Mouse (Mus musculus): ENCODE measurements around the gene Dip2a.

Gene Dip2a

GRCm38 (mm10) chr10:76300133-76300532 is 45.0 kb downstream of the Dip2a start:
- DNase-seq: no peak

DNA sequence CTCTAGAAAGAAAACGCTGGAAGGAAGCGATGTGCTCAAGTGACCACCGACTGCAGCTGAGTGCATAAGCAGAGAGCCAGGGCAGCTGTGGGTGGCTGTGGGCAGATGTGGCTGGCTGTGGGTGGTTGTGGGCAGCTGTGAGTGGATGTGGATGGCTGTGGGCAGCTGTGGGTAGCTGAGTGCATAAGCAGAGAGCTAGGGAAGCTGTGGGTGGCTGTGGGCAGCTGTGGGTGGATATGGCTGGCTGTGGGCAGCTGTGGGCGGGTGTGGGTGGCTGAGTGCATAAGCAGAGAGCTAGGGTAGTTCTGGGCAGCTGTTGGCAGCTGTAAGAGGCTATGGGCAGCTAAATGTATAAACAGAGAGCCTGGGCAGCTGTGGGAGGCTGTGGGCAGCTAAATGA is 51.9 kb downstream of the Dip2a start:
- DNase-seq: no peak

- no peak for DNase-seq
Measured at GRCm38 (mm10) chr10:76289936-76290671, 55.0 kb downstream of the Dip2a start.

GRCm38 (mm10) chr10:76289052-76289451 is 56.0 kb downstream of the Dip2a start:
- DNase-seq: no peak

DNA sequence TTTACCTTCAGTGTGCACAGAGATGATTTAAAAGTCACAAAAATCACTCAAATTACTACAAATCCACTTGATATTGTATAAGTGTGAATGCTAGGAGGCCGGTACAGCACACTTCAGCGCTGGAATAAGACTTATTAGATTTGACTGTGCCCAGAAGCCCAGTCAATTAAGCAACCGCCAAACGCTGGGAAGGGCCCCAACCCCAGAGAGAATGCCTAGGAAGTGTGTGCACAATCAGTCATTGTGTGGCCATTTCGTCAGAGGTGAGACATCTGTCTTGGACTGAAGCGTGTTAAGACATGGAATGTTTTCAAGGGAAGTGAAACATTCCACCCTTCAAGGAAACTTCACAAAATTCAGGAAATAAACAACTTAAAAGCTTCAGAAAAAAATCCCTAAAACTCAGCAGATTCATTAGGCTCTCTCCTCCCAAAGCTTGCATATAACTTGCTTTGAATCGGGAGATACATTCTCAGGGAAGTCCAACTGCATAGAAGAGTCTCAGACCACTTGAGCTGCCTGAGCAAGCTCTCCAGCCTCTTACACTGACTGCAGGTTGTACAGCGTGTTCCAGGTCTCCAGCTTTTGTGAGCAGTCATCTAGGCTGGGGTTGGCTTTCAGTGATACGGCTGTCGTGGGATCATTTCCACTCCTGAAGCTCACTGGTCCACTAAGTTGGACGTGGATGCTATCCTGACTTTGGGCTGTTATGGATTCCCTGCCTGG is 56.7 kb downstream of the Dip2a start:
- no peak for DNase-seq

GRCm38 (mm10) chr10:76278541-76279097 is 66.5 kb downstream of the Dip2a start:
- no peak for DNase-seq

DNA sequence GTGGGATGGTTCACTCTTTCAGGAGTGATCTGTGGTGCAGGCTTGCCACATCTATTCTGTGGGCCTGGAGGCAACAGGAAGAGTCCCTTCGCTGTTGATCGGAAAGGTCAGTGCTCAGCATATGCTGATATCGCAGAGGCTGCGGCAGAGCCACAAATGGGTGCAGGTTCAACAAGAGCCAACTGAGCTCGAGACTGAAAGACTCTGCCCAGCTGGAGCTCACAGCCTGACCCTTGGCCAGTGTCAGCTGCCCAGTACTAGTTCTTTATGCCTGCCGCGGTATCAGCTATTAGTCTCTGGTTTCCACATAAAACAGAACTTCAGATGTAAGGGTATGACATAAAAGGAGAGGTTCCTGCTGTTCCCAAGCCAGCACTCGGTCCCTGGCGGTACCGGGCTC is 69.8 kb downstream of the Dip2a start:
- no peak for DNase-seq

GRCm38 (mm10) chr10:76271238-76271637 is 73.9 kb downstream of the Dip2a start:
- no peak for DNase-seq

DNA sequence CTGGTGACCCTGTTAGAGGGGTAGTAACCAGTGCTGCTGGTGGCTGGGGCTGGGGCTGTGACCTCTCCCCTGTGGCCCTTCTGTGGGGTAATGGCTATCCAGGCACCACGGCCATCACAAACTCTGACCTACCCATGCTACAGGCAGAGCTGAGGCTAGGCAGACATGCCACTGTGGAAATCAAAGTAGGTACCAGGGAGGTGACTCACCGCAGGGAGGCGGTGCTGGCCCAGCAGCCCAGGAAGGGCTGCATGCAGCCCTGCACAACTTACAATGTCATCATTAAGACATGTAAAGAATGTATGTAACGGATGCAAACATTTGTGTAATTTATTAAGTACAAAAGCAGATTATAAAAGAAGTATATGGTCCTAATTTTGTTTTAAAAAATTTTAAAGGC is 82.7 kb downstream of the Dip2a start:
- DNase-seq: no peak

DNA sequence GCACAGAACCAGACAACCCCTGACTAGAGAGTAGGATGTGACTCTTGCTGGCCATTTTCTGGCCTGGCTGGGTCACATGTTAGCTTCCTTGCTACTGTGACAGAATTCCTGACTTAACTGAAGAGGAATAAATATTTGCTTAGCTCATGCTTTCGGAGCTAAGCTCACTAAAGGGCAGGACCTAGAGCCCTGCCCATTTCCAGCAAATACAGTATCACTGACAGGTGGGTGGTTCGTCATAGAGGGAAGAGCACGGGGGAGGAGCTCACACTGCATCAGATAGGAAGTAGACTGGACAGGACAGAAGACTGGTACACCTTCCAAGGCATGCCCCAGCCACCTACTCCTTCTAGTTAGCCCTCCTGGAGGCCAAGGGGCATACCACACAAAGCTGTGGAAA is 83.6 kb downstream of the Dip2a start:
- DNase-seq: no peak

DNA sequence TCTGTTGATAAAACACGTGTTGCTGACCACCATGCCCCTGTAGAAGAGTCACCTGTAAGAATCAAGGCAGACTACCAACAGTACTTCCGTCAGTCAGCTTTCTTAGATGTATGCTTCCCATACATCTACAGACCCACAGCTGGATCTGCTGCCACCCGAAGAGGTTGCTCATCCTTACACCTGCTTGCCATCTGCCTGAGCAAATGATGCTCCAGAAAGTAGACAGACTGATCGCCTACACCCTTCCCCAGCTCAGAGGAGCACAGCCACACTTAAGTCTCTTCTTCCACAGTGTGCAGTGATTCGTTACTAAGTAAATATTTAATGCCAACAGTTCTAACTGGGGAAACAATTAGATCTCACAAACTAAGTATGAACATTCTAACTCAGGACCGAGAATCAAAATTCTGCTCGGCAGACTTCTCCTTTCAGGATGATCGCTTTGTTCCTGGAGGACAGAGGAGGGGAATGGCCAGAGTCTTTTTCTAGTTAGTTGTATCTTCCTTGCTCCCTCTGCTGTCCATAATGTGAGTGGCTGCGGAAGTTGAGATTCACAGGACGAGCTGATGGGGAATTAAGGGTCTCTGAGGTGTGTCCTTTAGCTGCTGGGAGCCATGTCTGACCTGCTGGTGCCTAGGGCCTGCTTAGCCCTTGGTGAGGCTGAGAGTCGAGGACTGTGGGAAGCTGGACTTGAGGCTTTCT is 84.6 kb downstream of the Dip2a start:
- no peak for DNase-seq

DNA sequence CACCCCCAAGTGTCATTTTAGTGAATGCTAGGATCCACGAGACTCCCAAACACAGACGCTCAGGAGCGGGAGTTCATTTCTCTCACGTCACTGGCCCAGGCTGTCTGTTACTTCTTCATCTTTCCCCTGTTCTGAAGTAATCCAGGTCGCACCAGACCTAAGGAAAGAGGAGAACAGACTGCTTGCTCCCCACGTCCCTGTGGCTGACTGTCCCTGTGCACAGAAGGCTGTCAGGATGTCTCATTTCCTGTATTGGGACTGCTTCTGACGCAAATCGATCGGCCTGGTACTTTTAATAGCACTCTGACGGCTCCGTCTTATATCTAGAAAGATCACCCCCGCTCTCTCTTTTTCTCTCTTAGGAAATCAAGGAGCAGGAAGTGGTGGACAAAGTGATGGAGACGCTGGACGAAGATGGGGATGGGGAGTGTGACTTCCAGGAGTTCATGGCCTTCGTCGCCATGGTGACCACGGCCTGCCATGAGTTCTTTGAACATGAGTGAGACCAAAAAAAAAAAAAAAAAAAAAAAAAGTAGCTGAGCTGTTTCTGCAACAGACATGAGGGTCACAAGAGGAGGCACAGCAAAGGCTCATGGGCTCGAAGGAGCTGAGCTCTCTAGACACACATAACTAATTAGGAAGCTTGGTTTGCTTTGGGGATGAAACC is 85.4 kb downstream of the Dip2a start:
- no peak for DNase-seq

DNA sequence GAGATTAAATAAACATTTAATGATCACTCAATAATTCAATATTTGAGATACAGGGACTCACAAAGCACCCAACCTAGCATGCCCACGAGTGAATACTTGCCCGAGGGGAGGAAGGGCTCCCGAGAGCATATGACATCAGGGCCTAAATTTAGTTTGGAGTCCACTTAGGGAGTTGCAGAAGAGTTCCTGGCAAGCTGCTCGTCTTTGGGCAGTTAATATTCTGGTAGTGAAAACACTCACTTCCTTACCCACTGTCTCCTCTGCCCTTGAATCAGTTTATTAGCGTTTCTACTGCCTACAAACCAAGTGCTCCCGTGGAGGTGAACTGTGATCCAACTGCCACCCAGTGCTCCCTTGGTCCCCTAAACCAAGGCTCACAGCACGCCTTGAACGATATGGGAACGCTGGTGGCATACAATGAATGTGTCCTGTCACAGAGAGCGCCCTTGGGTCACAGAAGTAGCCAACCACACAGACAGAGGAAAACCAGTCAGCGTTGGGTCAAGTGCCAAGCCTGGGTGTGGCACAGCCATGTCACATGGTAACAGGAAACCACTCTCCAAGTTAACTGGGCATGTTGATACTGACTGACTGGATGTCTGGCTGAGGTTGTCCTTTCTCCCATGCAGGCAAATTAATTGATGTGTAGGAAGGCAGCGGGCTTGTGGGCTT is 87.2 kb downstream of the Dip2a start:
- no peak for DNase-seq

DNA sequence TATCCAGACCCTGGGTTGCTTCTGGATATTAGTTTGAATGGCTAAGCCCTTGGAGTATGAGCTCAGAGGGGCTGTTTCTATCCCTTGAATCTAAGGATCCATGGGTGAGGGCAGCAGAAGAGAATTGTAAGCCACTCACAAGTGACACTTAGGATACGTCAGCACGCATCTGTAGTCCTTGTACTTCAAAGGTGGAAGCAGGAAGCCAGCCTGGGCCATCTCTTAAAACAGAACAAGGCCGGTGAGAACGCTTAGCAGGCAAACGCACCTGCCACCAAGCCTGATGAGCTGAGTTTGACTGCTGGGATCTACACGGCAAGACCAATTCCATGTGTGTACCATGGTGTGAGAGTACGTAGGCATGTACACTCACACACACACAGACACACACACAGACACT is 87.9 kb downstream of the Dip2a start:
- DNase-seq: no peak

- DNase-seq: no peak
Measured at GRCm38 (mm10) chr10:76255617-76256016, 89.5 kb downstream of the Dip2a start.

GRCm38 (mm10) chr10:76253536-76253935 is 91.6 kb downstream of the Dip2a start, which contains the start of gene S100b:
S100b (plus strand) TSS chr10:76253853.
- no peak for DNase-seq

DNA sequence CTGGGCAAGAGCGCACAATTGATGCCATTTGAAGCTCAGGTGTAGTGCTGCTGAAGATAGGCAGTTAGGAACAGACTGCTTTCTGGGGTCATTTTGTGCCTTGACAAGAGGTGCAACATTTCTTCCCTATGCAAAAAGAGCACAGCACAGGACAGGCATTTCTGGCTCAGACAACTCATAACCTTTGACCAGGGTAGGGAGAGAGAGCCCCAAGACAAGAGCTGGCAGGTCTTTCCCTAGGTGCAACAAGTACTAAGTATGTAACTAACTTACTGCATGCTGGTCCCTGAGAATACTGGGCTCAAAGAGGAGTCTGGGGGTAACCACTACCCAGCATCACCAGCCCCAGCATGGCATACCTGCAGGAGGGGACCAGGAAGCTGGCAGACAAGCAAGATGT is 92.0 kb downstream of the Dip2a start:
- no peak for DNase-seq

- no peak for DNase-seq
Measured at GRCm38 (mm10) chr10:76250870-76251269, 94.2 kb downstream of the Dip2a start.

GRCm38 (mm10) chr10:76248647-76248968 is 96.5 kb downstream of the Dip2a start:
- DNase-seq: no peak

DNA sequence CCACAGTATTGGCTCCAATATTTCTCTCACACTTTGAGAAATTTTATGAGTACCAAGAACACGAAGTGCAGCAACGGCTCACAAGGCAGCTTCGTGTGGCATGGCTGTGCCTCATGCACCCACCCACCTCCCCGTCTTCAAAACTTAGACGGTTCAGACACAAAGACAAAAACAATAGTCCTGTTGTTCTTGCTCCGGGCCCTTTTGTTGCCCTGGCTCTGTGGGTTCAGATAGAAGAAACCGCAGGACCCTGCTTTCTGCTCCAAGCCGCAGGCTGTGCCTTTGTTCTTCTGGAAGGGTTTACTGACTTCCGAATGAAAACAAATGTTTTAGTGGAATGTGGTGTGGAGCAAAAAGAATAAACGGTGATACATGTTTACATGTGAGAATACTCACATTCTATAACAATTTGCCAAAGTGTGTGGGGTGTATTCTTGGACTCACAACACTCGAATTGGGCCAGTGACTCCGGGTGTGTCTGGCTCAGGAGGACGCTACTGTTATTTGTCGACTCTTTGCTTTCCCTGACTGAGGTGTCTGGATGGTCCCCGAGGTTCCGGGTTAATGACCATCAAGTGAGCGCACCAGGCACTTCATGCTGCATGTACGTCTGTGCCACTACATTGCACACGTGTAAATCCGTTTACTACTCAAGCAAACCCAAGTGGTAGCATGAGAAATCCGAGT is 97.0 kb downstream of the Dip2a start:
- DNase-seq: no peak

- no peak for DNase-seq
Measured at GRCm38 (mm10) chr10:76246601-76247000, 98.5 kb downstream of the Dip2a start.

GRCm38 (mm10) chr10:76245106-76245505 is 100.0 kb downstream of the Dip2a start:
- no peak for DNase-seq
